Mouse (Mus musculus): Measurements from ENCODE around the gene Mmp27. TPM values are rescaled to one million over a fixed set of nuclear protein-coding genes. Genes with fewer than 3 reads are reported as not detected.

Gene Mmp27
- 0.18 TPM in 1 of 2 replicates, not detected in the other for total RNA-seq (2017)

GRCm38 (mm10) chr9:7571162-7571561 lies at the start of gene Mmp27:
Mmp27 (plus strand) TSS chr9:7571396.
- ATAC-seq (replicated peaks; ENCODE audit: low read depth, poor library complexity, severe bottlenecking), result 0 out of 2 replicates have a peak, but pooled peaks have one; percentile 3

- no peak for ATAC-seq (replicated peaks; ENCODE audit: low read depth, poor library complexity, severe bottlenecking)
These were observed 44.8 kb upstream of the Mmp27 start for GRCm38 (mm10) chr9:7526255-7526940.

- ATAC-seq (replicated peaks; ENCODE audit: low read depth, poor library complexity, severe bottlenecking), result no peak
These were observed 28.4 kb upstream of the Mmp27 start for GRCm38 (mm10) chr9:7542763-7543162.

GRCm38 (mm10) chr9:7544923-7545457 lies 26.2 kb upstream of the Mmp27 start:
- ATAC-seq (replicated peaks; ENCODE audit: low read depth, poor library complexity, severe bottlenecking), result no peak

- ATAC-seq (replicated peaks; ENCODE audit: low read depth, poor library complexity, severe bottlenecking), result no peak
These were observed 25.7 kb upstream of the Mmp27 start for GRCm38 (mm10) chr9:7545471-7545870.

GRCm38 (mm10) chr9:7545920-7546319 lies 25.3 kb upstream of the Mmp27 start:
- ATAC-seq (replicated peaks; ENCODE audit: low read depth, poor library complexity, severe bottlenecking), result no peak

- 0 out of 2 replicates have a peak, but pooled peaks have one; percentile 31 for ATAC-seq (replicated peaks; ENCODE audit: low read depth, poor library complexity, severe bottlenecking)
These were observed 19.3 kb upstream of the Mmp27 start for GRCm38 (mm10) chr9:7551943-7552342.

- ATAC-seq (replicated peaks; ENCODE audit: low read depth, poor library complexity, severe bottlenecking), result peak; percentile 46
These were observed 17.7 kb upstream of the Mmp27 start for GRCm38 (mm10) chr9:7553536-7553935.

- ATAC-seq (replicated peaks; ENCODE audit: low read depth, poor library complexity, severe bottlenecking), result peak; percentile 52
These were observed 16.8 kb upstream of the Mmp27 start for GRCm38 (mm10) chr9:7554382-7554781.

GRCm38 (mm10) chr9:7558221-7559017 lies 12.8 kb upstream of the Mmp27 start, which contains the start of gene Mmp8:
Mmp8 (plus strand) TSS chr9:7558456.
- ATAC-seq (replicated peaks; ENCODE audit: low read depth, poor library complexity, severe bottlenecking), result peak; percentile 88

GRCm38 (mm10) chr9:7560026-7560425 lies 11.2 kb upstream of the Mmp27 start:
- no peak for ATAC-seq (replicated peaks; ENCODE audit: low read depth, poor library complexity, severe bottlenecking)

GRCm38 (mm10) chr9:7567376-7567775 lies 3.8 kb upstream of the Mmp27 start:
- peak; percentile 89 for ATAC-seq (replicated peaks; ENCODE audit: low read depth, poor library complexity, severe bottlenecking)

GRCm38 (mm10) chr9:7567923-7568322 lies 3.3 kb upstream of the Mmp27 start:
- ATAC-seq (replicated peaks; ENCODE audit: low read depth, poor library complexity, severe bottlenecking), result no peak

GRCm38 (mm10) chr9:7570485-7570884 lies 711 bp upstream of the Mmp27 start:
- ATAC-seq (replicated peaks; ENCODE audit: low read depth, poor library complexity, severe bottlenecking), result no peak

GRCm38 (mm10) chr9:7572188-7572587 lies 992 bp downstream of the Mmp27 start:
- peak; percentile 31 for ATAC-seq (replicated peaks; ENCODE audit: low read depth, poor library complexity, severe bottlenecking)

- ATAC-seq (replicated peaks; ENCODE audit: low read depth, poor library complexity, severe bottlenecking), result peak; percentile 63
These were observed 1.6 kb downstream of the Mmp27 start for GRCm38 (mm10) chr9:7572663-7573308.

- no peak for ATAC-seq (replicated peaks; ENCODE audit: low read depth, poor library complexity, severe bottlenecking)
These were observed 4.3 kb downstream of the Mmp27 start for GRCm38 (mm10) chr9:7575526-7575925.

- ATAC-seq (replicated peaks; ENCODE audit: low read depth, poor library complexity, severe bottlenecking), result no peak
These were observed 6.2 kb downstream of the Mmp27 start for GRCm38 (mm10) chr9:7577371-7577770.

- ATAC-seq (replicated peaks; ENCODE audit: low read depth, poor library complexity, severe bottlenecking), result no peak
These were observed 18.9 kb downstream of the Mmp27 start for GRCm38 (mm10) chr9:7590063-7590462.

- ATAC-seq (replicated peaks; ENCODE audit: low read depth, poor library complexity, severe bottlenecking), result no peak; the same call in 1 of the 2 replicates
These were observed 22.1 kb downstream of the Mmp27 start for GRCm38 (mm10) chr9:7593272-7593812.
